Mouse (Mus musculus) brain, embryonic 14.5 days (tissue): ENCODE data around the gene Cdh20.

Experiments
- CTCF ChIP-seq: fragments of 200-500 bp; IDR thresholded peaks from 2 replicates; pipeline ENCODE4 v1.5.1; 2012; ENCODE audit warnings: inconsistent platforms, mild to moderate bottlenecking, moderate library complexity, borderline replicate concordance; ENCODE audit not compliant: insufficient read depth, insufficient read length; ENCODE audit errors: extremely low read depth
- POLR2A ChIP-seq: fragments of 200-500 bp; IDR thresholded peaks from 2 replicates; pipeline ENCODE4 v1.6.1; 2012; ENCODE audit warnings: mild to moderate bottlenecking, inconsistent platforms, borderline replicate concordance; ENCODE audit not compliant: poor library complexity, insufficient read depth, insufficient read length, severe bottlenecking; ENCODE audit errors: extremely low read depth

DNA sequence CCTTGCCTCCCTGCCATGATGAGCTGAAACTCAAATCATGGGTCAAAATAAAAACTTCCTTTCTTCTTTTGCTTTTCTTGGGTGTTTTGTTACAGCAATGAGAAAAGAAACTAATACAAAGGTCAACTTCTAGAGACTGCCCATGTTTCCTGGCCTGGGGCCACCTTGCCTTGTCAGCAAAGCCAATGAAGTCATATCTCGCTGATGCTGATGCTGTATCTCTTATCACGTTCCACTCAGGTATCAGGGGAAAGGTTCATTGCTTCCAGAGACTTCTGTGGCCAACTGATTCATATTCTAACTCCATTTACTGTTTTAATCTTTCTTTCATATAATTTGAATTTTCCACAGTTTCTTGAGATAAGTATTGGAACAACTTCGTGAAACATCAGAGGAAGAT is 273.3 kb downstream of the Cdh20 start:
- TF ChIP-seq CTCF (no peak), POLR2A (no peak)
